Mouse (Mus musculus) embryo, embryonic 9.5 days (tissue): ENCODE results near the gene Gm973.
"Not testable (repeated sequence)": the region's sequence is repeated elsewhere in the genome, so short reads cannot be mapped to it uniquely, and the experiment has no call there.

Source experiments
- DNase-seq: peaks from one replicate; pipeline ENCODE4 v3.0.0-alpha.2; 2017; ENCODE audit errors: extremely low spot score

Gm973 gene

GRCm38 (mm10) chr1:59625410-59625809 lies 109.3 kb downstream of the Gm973 start:
- no peak for DNase-seq

- no peak for DNase-seq
Observed at GRCm38 (mm10) chr1:59629194-59629593, 113.1 kb downstream of the Gm973 start.

DNA sequence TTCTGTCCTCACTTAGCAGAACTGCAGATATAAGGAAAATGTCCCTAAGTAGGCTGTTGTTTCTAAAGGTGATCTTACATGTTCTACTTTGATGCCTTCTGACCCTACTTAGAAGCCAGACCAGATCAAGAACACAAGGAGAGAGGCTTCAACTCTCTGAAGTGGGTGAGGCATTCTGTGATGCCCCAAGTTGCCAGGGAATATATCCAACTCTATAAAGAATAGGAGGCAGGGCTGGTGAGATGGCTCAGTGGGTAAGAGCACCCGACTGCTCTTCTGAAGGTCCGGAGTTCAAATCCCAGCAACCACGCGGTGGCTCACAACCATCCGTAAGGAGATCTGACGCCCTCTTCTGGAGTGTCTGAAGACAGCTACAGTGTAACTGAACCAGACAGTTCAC lies 114.3 kb downstream of the Gm973 start:
- DNase-seq, result not testable (repeated sequence)

DNA sequence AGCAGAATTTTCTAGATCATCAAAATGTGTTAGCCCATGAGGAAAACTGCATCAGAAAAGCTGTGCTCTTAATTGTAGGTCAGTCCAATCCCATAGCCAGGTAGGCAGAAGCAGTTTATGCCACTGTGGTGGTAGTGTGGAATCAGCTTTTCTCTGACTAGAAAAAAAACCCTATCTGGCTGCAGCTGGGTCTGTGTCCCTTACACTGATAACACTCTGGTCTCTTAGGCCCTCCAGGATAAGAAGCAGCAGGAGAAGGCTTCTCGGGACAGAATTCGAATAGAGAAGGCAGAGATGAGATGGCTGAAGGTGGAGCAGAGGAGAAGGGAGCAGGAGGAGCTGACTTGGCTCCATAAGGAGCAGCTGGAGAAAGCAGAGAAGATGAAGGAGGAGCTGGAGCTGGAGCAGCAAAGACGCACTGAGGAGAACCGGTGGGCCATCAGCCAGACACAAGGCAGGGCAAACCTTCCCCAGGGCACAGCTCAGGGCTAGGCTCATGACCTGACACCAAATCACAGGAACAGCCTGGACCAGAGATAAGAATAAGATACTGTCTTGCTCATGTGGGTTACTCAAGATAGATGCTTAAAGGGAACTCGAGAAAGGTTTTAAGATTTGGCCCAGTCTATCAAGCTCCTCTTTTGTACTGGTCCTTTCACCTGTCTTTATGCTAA lies 116.1 kb downstream of the Gm973 start:
- DNase-seq, result no peak

DNA sequence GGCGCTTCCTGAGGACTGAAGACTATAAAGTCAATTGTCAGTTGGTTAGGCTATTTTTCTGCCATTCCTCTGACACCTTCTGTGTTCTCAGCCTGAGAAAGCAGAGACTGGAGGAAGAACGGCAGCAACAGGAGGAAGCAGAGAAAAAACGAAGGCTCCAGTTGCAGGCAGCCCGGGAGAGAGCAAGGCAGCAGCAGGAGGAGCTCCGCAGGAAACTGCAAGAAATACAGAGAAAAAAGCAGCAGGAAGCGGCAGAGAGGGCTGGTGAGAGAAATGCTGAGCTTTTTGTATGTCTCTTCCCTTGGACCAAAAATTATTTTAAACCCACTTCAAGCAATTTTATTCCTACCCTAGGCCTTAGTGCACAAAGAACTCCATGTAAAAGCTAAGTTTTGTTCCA lies 117.0 kb downstream of the Gm973 start:
- DNase-seq, result no peak

- DNase-seq, result no peak
Observed at GRCm38 (mm10) chr1:59636349-59636748, 120.3 kb downstream of the Gm973 start.

DNA sequence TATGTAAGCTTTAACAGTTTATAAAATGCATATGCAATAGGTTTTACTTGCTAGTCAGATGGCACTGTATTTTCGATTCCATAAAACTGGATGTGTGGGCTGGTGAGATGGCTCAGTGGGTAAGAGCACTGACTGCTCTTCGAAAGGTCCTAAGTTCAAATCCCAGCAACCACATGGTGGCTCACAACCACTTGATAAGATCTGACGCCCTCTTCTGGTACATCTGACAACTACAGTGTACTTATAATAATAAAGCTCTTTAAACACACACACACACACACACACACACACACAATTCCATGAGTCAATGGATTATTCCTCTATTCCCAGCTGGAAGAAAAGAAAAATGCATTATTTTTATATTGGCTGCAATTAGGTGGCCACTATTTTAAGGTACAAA lies 122.3 kb downstream of the Gm973 start:
- no peak for DNase-seq

DNA sequence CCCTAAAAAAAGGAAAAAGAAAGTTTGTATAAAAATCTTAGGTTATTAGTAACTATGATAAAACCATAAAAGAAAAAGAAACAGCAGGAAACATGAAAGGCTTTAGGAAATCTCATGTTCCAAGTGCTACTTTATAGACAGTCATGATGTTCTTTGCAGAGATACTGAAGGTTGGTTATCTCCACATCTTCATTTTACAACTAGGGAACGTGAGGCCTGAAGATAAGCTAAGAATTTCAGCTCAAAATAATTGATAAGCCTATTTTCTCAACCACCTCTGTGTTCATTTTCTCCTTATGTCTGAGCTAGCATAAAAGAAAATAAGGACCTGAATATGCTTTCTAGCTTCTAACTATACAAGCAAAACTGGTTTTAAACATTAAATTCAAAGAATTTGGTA lies 126.4 kb downstream of the Gm973 start:
- DNase-seq, result no peak

DNA sequence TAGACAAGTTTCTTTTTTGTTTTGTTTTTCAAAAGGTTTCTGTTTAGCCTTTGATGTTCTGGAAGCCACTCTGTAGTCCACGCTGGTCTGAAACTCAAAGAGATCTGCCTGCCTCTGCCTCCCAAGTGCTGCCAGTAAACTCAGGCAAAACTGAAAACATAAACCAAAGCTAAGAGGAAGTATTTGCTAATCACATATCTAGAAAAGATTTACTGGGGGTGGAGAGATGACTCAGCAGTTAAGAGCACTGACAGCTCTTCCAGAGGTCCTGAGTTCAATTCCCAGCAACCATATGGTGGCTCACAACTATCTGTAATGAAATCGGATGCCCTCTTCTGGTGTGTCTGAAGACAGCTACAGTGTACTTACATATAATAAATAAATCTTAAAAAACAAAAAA lies 130.4 kb downstream of the Gm973 start:
- DNase-seq, result not testable (repeated sequence)

GRCm38 (mm10) chr1:59651201-59651819 lies 135.2 kb downstream of the Gm973 start:
- no peak for DNase-seq

DNA sequence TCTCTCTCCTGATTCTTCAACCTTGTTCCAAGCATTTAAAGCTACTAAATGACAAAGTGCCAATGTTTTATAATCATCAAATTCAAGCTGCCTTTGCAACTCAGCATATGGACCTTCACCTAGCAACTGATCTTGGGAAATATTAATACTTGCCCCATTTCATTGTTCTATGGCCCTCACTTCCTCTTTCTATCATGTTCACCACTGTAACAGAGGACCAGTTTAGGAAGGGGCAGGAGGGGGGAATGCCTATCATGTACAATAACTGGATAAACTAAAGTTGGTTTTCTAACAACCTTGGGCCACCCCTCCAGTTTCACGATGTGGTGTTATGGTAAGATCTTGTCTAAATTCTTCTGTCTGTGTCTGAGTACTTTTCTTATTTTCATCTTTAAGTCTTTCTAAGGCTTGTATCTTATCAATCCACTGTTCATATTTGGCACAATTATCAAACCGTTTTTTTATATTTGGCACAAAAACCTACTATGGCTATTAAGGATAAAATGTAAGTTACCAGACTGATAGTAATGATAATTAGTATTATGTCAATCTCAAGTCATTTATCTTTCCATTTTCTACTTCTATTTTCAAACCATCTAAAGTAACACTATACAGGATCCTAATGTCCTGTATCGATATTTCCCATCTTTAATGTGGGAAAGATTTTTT lies 137.3 kb downstream of the Gm973 start:
- DNase-seq, result no peak

DNA sequence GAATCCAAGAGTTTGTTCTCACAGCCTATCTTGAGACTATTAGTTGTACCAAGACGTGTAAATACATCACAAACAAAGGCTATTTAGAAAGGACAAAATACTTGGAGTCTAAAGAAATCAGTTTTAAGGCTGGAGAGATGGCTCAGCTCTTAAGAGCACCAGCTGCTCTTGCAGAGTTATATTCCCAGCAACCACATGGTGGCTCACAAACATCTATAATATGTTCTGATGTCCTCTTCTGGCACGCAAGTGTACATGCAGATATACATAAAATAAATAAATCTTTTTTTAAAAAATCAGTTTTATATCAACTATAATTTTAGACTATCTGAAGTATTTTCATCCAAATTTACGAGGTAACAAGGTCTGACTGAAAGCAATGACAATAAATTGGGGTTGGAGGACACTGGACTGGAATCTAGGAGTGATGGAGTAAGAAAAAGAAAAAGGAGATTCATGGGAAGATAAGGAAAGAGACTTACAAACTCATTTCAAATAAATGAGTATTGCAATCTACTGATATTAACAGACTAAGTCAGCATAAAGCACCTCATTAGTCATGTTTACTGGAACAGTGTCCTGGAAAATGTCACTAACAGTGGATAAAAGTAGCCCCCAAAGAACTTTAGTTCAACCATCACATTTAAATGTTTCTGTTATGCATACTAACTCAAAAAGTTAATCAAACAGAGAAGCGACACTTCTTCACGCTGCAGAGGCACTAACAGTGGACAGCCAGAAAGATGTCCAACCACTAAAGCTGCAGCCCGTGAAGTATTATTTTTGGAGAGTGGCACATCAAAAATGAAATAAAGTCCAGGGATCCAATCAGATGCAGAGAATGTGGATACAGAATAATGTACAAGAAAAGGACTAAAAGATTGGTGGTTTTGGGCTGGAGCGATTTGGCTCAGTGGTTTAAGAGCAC lies 140.4 kb downstream of the Gm973 start:
- DNase-seq, result no peak

DNA sequence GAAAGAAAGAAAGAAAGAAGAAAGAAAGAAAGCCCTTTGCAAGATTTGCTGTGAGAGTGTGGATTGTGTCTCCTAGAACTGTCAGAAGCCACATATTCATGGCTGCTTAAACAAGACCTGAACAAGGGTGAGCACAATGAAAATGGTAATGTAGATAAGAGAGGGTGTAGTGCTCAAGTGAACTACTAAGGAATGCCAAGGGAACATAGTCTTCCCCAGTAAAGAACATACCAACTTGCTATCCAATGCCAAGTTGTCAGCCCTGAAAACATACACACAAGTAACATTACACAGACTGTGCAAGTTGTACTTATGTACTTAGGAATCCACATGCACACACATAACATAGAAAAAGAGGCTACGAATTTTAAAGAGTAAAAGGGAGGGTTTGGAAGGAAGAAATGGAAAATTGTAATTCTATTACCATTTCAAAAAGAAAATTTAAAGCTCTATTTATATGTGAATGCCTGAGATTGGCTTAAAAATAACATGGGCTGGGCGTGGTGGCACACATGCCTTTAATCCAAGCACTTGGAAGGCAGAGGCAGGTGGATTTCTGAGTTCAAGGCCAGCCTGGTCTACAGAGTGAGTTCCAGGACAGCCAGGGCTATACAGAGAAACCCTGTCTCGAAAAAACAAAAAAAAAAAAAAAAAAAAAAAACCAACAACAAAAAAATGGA lies 147.5 kb downstream of the Gm973 start:
- DNase-seq, result no peak

DNA sequence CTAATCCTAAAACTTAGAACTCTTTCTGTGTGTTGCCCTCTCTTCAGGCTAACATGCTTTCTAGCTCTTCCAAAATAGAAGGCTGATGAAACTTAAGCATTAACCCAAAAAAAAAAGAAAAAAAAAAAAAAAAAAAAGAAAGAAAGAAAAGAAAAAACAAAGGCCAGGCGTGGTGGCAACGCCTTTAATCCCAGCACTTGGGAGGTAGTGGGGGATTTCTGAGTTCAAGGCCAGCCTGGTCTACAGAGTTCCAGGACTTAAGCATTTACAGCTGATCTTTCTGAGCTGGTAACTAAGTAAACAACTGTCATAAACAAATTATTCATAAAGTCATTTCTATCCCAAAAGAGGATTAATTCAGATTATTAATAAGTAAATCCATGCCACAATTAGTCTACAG lies 152.8 kb downstream of the Gm973 start:
- DNase-seq, result no peak

DNA sequence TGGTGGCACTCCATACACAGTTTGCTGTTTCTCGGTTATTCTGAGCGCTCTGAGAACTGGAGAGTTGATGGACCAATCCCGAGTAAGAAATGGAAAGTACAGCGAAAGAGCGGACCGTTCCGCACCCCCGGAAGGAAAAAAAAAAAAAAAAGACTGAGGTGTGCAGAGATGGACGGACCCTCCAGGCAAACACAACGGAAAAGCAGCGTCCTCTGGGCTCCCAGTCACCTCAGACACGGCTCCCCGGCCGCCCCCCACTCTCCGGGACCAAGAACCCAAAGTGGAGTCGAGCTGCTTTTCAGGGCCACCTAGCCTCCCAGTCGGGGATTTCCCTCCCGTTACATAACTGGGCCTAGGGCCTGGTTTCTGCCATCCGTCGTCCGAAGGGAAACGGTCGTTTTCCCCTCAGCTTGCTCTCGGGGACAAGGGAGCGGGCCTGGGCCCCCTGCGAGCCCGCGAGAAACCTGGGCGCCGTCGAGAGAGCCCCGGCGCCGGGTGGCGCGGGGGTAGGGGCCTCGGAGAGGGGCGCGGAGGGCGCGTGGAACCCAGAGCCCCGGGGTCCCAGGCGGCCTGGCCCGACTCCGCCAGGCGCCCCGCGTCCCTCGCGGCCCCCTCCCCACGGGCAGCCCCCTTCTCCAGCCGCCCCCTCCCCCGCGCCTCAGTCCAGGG lies 154.0 kb downstream of the Gm973 start:
- peak; percentile 61 for DNase-seq

DNA sequence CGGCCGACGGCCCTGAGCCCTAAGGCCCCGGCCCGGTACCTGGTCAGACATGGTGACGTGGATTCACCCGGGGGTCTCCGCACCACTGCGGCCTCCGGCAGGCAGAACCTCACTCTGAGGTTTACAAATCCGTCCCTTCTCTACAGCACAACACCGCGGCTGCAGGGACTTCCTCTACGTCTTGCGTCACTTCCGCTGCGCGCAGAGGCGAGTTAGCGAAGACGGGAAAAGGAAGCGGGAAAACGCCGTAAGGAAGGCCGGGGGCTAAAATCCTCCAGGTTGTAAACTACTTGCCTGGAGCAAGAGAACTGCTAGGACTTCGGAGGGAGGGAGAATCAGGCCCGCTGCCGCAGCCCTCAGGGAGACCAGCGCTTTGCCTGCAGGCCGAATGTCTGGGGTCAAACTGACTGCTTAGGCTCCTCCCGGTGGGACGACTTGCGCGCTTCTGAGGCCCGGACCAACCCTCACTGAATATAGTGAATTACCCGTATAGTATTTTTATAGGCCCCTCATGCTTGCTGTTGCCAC lies 154.6 kb downstream of the Gm973 start, which contains the start of gene Sumo1:
TSS of gene Sumo1 (minus strand) at position 194 of the 528 bp plus-strand sequence.
- peak; percentile 89 for DNase-seq

DNA sequence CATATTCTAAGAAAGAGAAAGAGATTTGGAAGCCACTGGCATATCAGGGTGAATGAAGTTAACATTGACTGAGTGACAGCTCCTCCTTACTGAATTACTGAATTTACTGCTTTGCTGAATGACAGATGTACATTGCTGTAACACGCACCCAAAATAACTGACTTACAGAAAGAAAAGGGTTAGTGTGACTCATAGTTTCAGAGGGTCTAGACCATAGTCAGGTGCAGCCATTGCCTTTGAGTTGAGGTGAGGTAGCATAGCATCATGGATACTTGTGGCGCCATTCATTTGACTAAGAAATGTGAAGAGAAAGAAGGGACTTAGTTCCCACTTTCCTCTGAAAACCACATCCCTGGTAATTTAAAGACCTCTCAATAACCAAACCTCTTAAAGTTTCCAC lies 157.6 kb downstream of the Gm973 start:
- DNase-seq, result no peak

DNA sequence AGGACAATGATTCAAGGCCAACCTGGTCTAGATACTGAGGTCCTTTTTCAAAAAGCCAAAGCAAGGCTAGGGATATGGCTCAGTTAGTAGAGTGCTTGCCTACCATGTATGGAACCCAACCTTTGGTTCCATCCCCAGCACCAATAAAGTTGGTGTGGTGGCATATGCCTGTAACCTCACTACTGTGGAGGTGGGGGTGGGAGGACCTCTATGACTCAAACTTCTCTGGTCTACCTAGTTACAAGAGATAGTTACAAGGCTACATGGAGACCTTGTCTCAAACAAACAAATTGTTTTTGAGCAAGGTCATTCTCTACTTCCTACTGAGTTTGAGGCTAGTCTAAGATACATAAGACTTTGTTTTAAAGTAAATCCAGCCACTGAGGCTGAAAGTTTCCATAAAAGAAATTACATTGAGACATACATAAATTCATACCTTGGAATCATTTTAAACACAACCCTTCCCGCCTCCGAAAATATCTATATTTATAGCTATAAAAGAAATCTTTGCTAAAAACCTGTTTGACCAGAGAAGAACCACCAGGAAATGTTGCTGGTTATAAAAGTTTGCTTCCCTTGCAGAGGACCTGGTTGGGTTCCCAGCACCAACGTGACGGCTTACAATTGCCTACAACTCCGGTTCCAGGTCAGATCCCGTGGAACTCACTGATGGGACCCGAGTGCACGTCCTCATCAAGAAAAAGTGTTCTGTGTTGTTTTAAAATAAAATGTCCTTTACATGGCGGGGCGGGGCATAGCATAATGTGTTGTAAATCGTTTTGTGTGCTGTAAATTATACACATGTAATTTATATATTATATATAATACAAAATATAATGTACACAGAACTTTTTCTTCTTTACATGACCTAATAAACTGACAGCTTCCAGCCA lies 168.1 kb downstream of the Gm973 start:
- DNase-seq, result peak; percentile 39
